Mouse (Mus musculus): ENCODE results near the gene Akap13.

Akap13 gene

DNA sequence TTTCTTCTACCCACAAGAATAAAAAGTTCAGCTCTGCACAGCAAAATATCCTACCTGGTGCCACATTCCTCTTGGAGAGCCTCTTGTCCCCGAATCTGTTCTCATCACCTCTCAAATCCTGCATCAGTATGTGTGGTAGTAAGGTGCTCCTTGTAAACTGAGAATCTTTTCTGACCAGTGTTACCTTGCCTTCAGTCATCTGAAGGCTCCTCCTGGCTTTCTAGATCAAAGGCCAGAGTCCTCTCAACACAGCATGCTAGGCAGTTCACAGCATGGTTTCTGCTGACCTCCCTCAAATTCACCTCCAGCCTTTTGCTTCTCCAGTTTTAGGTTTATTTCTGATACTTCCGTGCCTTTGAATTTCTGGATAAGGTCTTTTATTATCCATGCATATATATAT, 15.1 kb upstream of the Akap13 start:
- in situ Hi-C loops (cut with MboI; ENCODE audit: low pct_unique_long_range_greater_than_20kb in 1 of 2, low sequenced_read_pairs in 2 of 2, unreplicated experiment in 1 of 2): no loop called here

DNA sequence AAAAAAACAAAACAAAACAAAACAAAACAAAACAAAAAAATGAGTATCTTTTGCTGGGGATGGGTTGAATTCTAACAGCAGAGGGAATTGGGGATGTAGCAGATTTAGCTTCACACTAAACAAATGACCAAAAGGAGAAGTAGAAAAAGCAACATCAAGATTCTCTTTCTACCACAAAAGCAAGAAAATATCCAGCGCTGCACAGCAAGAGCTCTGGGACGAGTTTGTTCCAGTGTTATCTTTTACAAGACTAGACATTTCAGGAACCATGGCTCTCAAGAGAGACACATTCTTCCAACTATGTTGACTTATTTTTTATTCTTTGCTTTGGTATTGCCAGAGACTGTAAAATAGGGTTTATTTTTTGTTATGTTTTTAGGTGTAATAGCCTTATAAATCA, 13.4 kb upstream of the Akap13 start:
- in situ Hi-C loops (cut with MboI; ENCODE audit: low pct_unique_long_range_greater_than_20kb in 1 of 2, low sequenced_read_pairs in 2 of 2, unreplicated experiment in 1 of 2): no loop called here

DNA sequence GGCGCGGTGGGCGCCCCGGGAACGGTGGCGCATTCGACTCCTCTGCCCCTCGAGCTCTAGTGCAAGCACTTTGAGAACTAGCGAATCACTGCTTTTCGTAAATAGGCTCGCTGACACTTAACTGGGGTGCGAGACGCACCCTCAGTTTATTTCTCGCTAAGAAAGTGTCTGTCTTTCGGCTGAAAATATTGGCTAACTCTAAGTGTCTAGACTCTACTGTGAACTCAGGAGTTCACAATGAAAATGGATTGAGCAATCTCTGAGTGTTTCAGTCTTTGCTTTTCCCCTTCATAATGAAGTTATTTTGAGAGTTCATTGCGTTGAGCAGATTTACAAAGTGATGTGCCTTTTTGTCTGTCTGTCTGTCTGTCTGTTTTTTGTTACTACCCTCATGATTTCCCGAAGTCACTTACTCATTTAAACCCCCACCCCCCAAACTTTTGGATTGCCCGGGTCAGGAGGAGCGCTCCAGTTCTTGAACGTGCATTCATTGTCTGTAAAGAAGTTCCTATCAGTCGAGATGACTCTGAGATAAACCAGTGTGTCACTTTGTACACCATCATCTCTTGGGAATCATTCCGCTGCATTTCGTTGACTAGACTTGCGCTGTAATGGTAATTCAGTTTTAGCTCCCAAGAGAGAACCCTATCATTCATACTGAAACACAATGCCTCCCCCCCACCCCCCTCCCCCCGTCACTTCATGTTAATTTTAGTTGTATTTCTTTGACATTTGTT, 986 bp downstream of the Akap13 start:
- in situ Hi-C loops (cut with MboI; ENCODE audit: low pct_unique_long_range_greater_than_20kb in 1 of 2, low sequenced_read_pairs in 2 of 2, unreplicated experiment in 1 of 2): no loop called here

DNA sequence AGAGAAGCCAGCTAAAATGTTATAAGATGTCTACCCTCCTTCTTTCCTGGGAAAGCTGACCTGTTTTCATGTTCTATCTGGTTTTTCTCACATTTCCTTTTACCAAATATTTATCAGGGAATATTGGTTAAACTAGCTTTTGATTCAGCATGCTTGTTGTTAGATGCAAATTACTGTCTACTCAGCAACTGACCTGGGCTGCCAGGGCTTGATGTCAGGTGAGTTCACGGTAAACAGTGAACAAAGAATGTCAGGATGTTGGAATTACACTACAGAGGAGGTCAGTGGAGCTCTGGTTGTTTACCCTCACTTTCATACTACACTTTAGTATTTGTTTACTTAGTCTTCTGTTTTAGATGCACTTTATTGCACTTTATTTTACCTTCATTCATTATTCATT, 5.0 kb downstream of the Akap13 start:
- in situ Hi-C loops (cut with MboI; ENCODE audit: low pct_unique_long_range_greater_than_20kb in 1 of 2, low sequenced_read_pairs in 2 of 2, unreplicated experiment in 1 of 2): no loop called here

DNA sequence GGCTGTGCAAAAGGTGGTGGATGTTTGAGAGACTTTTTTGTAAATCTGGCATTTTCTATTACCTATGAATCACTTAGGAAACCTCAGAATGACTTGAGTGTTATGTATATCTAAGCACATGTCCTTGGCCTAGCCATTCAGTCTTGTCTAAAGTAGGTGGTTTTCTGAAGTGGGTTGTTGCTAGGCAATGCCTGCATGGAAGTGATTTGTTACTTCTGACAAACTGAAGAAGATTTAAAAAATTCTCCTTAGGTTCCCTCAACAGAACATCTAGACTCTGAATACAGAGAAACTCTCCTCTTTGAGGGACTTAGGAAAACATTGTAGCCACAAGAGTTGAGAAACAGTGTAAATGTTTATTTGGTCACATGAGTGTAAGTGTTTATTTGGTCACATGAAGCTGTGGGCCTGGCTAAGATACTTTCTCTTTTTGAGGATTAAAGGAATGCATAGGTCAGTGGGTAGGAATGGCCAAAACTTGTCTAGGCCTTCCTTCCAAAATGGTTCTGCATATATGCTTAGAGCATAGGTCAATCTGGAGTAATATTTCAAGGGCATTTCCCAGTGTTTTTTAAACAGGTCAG, 8.3 kb downstream of the Akap13 start:
- in situ Hi-C loops (cut with MboI; ENCODE audit: low pct_unique_long_range_greater_than_20kb in 1 of 2, low sequenced_read_pairs in 2 of 2, unreplicated experiment in 1 of 2): no loop called here

DNA sequence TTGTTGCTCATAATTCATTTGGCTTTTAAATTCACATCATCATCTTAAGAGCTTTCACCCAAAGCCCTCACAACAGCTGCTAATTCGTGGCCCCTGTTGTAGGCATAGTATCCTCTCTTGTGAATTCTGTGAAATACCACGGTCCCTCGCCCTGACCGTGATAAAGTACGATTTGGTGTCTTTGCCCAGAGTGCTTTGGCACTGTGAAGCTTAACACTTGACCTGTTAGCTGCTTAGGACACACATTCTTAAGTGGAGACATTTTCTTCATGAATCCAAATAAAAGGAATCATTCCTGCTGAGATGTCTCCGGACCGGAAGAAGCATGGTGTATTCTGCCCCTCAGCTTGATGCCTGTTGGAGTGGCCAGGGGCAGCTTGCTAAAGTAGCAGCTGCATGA, 12.5 kb downstream of the Akap13 start:
- in situ Hi-C loops (cut with MboI; ENCODE audit: low pct_unique_long_range_greater_than_20kb in 1 of 2, low sequenced_read_pairs in 2 of 2, unreplicated experiment in 1 of 2): no loop called here

DNA sequence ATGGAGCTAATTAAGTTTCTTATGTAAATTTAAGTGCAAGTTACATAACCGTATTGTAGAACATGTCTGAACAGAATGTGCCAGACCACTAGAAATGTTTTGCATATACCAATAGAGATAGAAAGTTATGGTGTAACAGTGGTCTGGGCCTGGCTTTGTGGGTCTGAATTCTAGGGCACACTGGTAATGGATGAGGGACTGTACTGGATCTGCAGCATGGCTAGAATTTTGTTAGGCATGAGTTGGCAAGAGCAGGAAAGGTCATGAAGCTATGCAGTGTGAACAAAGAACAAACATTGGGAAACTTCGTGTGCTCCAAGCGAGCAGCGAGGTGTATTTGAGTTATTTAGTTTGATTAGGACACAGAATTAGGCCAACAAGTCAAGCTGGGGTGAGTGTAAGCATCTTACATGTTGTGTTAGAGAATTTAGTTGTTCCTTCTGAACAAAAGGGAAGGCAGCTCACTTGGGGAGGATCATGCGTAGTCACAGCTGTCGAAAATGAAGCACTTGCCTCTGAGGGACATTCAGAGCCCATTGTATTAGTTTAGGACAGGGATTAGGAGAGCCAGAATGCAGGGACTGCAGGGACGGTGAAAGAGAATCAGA, 15.1 kb downstream of the Akap13 start:
- in situ Hi-C loops (cut with MboI; ENCODE audit: low pct_unique_long_range_greater_than_20kb in 1 of 2, low sequenced_read_pairs in 2 of 2, unreplicated experiment in 1 of 2): no loop called here

DNA sequence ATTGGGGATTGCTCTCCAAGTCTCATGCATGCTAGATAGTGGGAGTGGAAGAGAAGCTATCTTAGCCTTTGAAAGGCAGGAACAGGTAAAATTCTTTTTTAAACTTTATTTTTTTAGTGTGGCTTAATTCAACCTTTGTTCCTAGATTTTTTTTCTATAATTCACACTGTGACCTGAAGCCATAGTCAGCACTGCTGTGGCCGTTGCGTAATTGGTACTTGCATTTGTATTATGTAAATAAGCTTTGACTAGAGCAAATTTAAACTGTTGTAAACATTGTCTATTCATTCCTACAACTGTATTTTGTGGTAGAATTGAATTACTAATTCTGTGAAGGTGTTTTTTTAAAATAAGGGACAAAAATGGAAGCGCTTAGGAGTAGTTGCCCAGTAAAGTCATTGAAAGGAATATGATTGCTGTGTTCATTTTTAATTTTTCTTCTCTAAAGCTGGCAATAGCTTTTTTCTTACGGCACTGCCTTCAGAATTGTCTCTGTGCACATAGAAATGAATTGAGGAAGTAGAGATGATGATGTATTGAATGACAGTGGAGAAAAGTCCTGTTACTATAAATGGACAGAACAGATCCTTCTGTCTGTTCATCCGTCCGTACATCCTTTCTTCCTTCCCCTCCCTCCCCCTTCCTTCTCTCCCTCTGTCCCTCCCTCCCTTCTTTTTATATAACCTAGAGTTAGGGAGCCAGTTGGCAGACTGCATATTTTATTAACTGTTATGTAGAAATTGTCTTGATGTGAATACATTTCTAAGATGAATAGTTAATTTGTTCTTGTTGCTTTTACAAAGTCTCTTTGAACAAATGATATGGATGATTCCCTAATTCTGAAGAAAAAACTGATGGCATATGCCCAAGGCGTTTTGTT, 17.2 kb downstream of the Akap13 start:
- in situ Hi-C loops (cut with MboI; ENCODE audit: low pct_unique_long_range_greater_than_20kb in 1 of 2, low sequenced_read_pairs in 2 of 2, unreplicated experiment in 1 of 2): no loop called here

DNA sequence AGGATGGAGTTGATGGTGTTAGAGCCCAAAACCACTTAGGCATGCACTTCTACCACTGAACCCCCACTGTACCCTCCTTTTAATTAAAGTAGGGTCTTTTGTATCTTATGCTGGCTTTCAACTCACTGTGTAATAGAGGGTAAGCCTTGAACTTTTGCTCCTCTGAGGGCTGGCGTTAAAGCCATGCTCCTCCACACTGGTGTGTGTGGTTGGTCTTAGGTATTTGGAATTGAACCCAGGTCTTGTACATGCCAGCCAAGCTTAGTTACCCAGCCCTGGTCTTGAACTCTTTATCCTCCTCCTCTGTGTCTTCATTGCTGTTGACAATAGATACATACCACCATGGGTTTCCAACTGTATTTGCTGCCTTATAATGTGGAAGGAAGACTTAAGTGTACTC, 18.0 kb downstream of the Akap13 start:
- in situ Hi-C loops (cut with MboI; ENCODE audit: low pct_unique_long_range_greater_than_20kb in 1 of 2, low sequenced_read_pairs in 2 of 2, unreplicated experiment in 1 of 2): no loop called here

DNA sequence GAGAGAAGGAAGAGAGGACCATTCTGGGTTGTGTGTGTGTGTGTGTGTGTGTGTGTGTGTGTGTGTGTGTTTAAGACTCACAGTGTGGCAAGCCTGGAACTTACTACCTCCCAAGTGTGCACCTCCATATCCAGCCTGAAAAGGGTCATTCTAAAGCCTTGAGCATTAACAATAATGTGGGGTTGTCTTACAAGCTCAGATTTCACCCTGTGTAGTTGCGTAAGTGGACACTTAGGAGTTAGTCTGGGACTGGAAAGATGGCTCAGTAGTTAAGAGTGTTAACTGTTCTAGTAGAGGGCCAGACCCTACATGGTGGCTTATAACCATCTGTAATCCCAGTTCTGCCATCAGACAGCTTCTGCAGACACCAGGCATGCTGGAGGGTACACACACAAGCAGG, 18.7 kb downstream of the Akap13 start:
- in situ Hi-C loops (cut with MboI; ENCODE audit: low pct_unique_long_range_greater_than_20kb in 1 of 2, low sequenced_read_pairs in 2 of 2, unreplicated experiment in 1 of 2): no loop called here

DNA sequence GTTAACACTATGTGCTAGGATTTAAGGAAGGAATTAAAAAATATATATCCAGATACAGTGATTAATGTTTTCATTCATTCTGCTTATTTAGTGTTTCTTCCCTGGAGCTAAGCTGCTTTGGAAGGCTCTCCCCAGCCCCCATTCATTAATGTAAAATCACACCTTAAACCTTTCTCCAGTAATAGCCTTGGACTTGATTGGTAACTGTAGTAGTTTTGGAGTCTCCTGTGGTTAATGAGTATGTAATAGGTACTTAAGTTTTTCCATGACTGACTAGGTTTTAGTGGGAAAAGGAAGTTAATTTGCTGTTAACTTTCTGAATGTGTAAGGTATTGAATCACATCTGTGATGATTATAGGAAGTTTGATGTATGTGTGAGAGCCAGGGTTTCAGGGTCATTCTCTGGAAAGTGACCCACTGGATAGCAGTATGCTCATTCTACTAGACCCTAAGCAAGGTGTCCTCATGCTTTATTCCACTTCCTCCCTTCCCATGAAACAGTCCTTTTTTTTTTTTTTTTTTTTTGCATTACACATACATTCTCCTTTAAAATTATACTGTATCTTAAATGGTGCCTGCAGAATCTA, 19.3 kb downstream of the Akap13 start:
- in situ Hi-C loops (cut with MboI; ENCODE audit: low pct_unique_long_range_greater_than_20kb in 1 of 2, low sequenced_read_pairs in 2 of 2, unreplicated experiment in 1 of 2): no loop called here

DNA sequence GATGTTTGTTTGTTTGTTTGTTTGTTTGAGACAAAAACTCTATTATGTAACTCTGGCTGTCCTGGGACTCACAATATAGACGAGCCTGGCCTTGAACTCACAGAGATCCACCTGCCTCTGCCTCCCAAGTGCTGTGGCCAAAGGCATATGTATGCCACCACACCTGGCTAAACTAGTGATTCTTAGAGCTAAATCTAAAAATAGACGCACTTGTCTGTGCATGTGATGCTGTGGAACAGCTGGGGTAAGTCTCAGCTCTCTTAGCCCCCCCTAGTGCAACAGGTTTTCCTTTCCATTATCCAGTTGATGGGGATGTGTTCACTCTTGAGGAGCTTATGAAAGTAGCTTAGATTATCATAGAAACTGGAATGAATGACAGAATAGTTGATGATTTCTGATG, 22.7 kb downstream of the Akap13 start:
- in situ Hi-C loops (cut with MboI; ENCODE audit: low pct_unique_long_range_greater_than_20kb in 1 of 2, low sequenced_read_pairs in 2 of 2, unreplicated experiment in 1 of 2): no loop called here

DNA sequence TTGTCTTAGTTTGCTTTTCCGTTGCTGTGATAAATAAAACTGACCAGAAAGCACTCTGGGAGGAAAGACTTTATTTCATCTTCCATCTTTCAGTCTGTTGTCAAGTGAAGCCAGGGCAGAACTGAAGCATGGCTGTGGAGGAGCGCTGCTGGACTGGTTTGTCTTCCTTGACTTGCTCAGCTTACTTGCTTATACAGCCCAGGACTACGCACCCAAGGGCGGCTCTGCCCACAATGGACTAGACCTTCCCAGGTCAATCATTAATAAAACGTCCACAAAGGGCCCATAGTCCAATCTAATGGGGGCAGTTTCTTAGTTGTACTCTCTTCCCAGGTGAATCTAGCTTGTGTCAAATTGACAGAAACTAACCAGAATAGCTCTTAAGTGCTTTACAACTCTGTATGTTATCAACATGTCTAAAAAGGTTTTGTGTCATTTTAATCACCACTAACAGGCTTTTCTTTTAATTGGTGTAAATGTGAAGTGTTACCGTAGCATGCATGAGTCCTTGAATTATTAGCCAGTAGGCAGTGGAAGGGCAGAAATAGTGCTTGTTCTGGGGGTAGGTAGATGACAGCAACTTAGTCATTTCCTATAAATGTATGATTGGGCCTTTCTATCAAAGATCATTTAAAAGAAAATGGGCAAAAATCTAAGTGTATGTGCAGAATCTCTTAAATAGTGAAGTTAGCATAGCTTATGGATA, 25.5 kb downstream of the Akap13 start:
- in situ Hi-C loops (cut with MboI; ENCODE audit: low pct_unique_long_range_greater_than_20kb in 1 of 2, low sequenced_read_pairs in 2 of 2, unreplicated experiment in 1 of 2): no loop called here

DNA sequence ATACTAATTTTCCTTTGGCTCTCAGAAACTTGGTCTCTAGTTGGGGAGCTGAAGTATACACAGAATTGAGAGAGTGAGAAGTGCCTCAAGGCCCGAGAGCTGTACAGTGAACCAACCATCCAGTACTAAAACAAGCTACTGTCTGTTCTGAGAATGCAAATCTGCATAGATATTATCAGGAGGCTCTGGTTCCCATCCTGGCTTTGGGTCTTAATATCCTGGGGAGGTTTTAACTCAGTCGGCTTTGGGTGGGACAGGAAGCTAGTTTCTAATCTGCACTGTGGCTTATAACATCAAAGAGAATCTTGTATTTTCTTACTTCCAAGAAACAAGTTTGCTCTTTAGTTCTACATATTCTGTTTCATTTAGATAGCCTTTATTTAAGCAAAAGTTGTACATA, 30.7 kb downstream of the Akap13 start:
- in situ Hi-C loops (cut with MboI; ENCODE audit: low pct_unique_long_range_greater_than_20kb in 1 of 2, low sequenced_read_pairs in 2 of 2, unreplicated experiment in 1 of 2): no loop called here

DNA sequence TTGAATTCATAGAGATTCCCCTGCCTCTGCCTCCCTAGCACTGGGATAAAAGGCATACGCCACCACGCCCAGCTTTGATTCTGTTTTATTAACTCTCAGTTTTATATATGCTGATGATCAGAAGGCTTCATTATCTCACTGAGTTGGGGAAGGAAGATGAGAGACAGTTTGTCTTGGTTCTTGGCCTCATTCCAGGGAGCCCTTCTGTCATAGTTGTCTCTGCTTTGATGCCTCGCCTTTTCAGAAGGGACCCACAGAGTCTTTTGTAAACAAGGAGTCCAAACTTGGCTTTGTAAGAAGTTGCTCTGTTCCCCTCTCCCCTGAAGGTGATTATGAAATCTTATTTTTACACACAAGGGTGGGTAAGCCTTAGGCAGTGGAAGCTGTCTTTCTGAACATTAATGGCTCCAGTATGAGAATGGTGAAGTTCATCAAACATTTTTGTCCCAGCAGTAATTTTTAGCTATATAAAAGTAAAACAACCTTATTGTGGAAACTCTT, 40.7 kb downstream of the Akap13 start:
- in situ Hi-C loops (cut with MboI; ENCODE audit: low pct_unique_long_range_greater_than_20kb in 1 of 2, low sequenced_read_pairs in 2 of 2, unreplicated experiment in 1 of 2): loop anchor here in 1 of 2 experiments (10.0 kb wide), 1 partner anchor 61 kb away; no protein-coding TSS in a partner anchor

DNA sequence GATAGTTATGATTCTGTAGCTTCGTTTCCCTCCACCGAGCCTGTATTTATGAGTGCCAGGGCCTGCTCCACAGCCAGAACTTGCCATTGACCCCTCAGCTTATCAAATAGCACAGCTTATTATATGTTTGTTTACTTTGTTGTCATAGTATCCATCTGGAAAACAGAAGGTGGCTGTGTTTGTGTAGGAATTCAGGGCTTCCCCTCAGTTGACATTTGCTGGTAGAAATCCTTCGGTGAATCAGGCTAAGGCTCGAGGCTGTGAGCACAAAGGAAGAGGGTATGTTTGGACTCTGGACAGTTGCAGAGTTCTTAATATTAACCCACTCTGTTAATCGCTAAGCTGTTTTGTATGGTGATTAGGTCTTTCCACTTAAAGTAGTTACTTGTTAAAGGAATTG, 43.3 kb downstream of the Akap13 start:
- in situ Hi-C loops (cut with MboI; ENCODE audit: low pct_unique_long_range_greater_than_20kb in 1 of 2, low sequenced_read_pairs in 2 of 2, unreplicated experiment in 1 of 2): loop anchor here in 1 of 2 experiments (10.0 kb wide), 1 partner anchor 64 kb away; no protein-coding TSS in a partner anchor

DNA sequence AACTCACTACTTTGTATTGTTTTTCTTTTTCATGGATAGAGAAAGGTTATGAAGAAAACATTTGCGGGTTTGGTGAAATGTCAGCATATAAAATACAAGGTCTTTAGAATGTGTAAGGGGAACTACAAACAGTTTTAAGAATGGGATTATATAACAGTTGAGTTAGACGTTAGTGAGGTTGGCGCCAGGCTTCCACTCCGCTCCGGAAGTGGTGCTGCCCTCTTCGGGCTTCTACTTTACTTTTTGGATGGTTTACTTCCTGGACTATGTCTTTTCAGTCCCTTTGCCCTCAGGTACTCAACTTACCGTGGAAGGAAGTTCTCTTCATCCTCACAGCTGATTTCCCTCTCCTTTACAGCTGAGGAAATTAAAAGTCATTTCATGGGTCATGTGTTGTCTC, 43.9 kb downstream of the Akap13 start:
- in situ Hi-C loops (cut with MboI; ENCODE audit: low pct_unique_long_range_greater_than_20kb in 1 of 2, low sequenced_read_pairs in 2 of 2, unreplicated experiment in 1 of 2): loop anchor here in 1 of 2 experiments (10.0 kb wide), 1 partner anchor 64 kb away; no protein-coding TSS in a partner anchor

DNA sequence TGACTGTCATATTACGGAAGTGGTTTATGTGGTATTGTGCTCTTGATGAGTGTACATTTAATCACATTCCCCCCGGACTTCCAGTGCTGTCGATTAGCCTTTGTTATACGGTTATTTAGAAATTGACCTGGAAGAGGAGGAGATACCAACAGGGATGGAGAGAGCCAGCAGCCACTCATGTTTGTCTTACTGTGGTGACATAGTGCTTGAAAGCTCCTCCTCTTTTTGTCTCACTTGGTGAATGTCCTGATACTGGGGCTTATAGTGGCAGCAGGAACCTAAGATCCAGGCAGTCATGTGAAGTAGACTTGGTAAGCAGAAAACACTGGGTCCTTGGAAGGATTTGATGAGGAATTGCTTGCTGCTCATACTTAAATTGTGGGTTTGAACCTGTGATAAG, 44.8 kb downstream of the Akap13 start:
- in situ Hi-C loops (cut with MboI; ENCODE audit: low pct_unique_long_range_greater_than_20kb in 1 of 2, low sequenced_read_pairs in 2 of 2, unreplicated experiment in 1 of 2): loop anchor here in 1 of 2 experiments (25.0 kb wide), 1 partner anchor 362 kb away; no protein-coding TSS in a partner anchor

Measured in mouse embryonic stem cell (cell line).